Mouse (Mus musculus) forebrain, embryonic 16.5 days (tissue): ENCODE data around the gene Pdss2. TPM values are rescaled to one million over a fixed set of nuclear protein-coding genes. Genes with fewer than 3 reads are reported as not detected.
"Not testable (repeated sequence)": the region's sequence is repeated elsewhere in the genome, so short reads cannot be mapped to it uniquely, and the experiment has no call there.

ENCODE experiments used
- ATAC-seq: fragments of 200-750 bp; cut with Nextera tagmentation; 2 replicates; pipeline ENCODE4 v1.8.0; 2017; ENCODE audit warnings: mild to moderate bottlenecking, moderate library complexity
- H3K27ac ChIP-seq: fragments of 300-500 bp; sonication (generic); 2 replicates; pipeline ENCODE4 v1.5.1; 2014; ENCODE audit warnings: low read length, control low read depth
- H3K27me3 ChIP-seq: fragments of 300-500 bp; sonication (generic); replicated peaks from 2 replicates; pipeline ENCODE4 v1.6.1; 2014; ENCODE audit warnings: low read length; ENCODE audit not compliant: control insufficient read depth, insufficient read depth
- H3K36me3 ChIP-seq: fragments of 300-500 bp; sonication (generic); 2 replicates; pipeline ENCODE4 v1.6.1; 2014; ENCODE audit not compliant: control insufficient read depth, insufficient read depth
- H3K4me1 ChIP-seq: fragments of 300-500 bp; sonication (generic); replicated peaks from 2 replicates; pipeline ENCODE4 v1.6.1; 2014; ENCODE audit warnings: low read length; ENCODE audit not compliant: control insufficient read depth, insufficient read depth
- H3K4me2 ChIP-seq: fragments of 300-500 bp; sonication (generic); 2 replicates; pipeline ENCODE4 v1.6.1; 2014; ENCODE audit warnings: mild to moderate bottlenecking, low read length, control low read depth
- H3K4me3 ChIP-seq: fragments of 300-500 bp; sonication (generic); replicated peaks from 2 replicates; pipeline ENCODE4 v1.5.1; 2014; ENCODE audit warnings: mild to moderate bottlenecking, low read length, control low read depth
- H3K9ac ChIP-seq: fragments of 300-500 bp; sonication (generic); replicated peaks from 2 replicates; pipeline ENCODE4 v1.6.1; 2014; ENCODE audit warnings: low read depth, low read length, control low read depth
- H3K9me3 ChIP-seq: fragments of 300-500 bp; sonication (generic); 2 replicates; pipeline ENCODE4 v1.6.1; 2016; ENCODE audit warnings: low read length; ENCODE audit not compliant: control insufficient read depth
- WGBS: fragments of 180-500 bp; shearing (Covaris S2); extraction: QIAGEN DNeasy Blood & Tissue Kit; methylation state at CpG from one replicate; pipeline ENCODE4 v1.1.7; 2014; 5-methylcytosine and 5-hydroxymethylcytosine counted together
- polyA plus RNA-seq: library from polyadenylated mRNA; unstranded; fragments of >200 nt; fragmentation: Nextera tagmentation; extraction: Ambion mirVana; gene quantifications from 2 replicates; pipeline ENCODE4 v1.2.1, GENCODE M21; 2015

The Pdss2 gene
- polyA plus RNA-seq, 1 experiment from 2014 or later, result 17.7 TPM

DNA sequence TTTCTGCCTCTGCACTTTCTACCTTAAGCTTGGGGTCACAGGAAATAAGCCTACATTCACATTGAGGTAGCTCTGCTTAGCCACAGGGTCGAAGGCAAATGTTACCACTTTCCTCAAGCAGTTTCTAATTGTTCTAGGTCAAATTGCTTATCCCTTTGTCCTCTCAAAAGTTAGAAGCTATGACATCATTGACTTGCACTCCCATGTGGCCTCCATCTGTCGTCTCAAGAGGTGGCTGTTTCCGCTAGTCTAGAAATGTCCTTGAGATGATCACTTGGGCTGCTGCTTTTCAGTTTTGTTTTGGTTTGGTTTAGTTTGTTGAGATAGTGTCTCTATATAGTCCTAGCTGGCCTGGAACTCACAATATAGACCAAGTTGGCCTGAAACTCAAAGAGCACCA lies 13.7 kb downstream of the Pdss2 start:
- Histone ChIP-seq H3K4me3 (no peak overlapping the region), H3K9ac (no peak overlapping the region), H3K4me1 (no peaks in the 10 kb centered on the region), H3K36me3 (no peaks in the 10 kb centered on the region), H3K4me2 (no peak overlapping the region), H3K9me3 (no peaks in the 10 kb centered on the region; the same call in 1 of the 2 replicates), H3K27ac (no peak overlapping the region), H3K27me3 (no peaks in the 10 kb centered on the region)
- WGBS, result 77% methylated on average over 3 of the region's 3 CpGs
- ATAC-seq, result no peak

GRCm38 (mm10) chr10:43235758-43236669 lies 14.7 kb downstream of the Pdss2 start:
- no peak overlapping the region for H3K9ac ChIP-seq
- H3K4me1 ChIP-seq, result no peaks in the 10 kb centered on the region
- H3K27me3 ChIP-seq, result no peaks in the 10 kb centered on the region
- WGBS, result 92% methylated on average over 5 of the region's 5 CpGs
- H3K27ac ChIP-seq, result no peak overlapping the region
- no peaks in the 10 kb centered on the region; the same call in 1 of the 2 replicates for H3K9me3 ChIP-seq
- H3K36me3 ChIP-seq, result no peaks in the 10 kb centered on the region
- no peak for ATAC-seq
- no peak overlapping the region for H3K4me3 ChIP-seq
- H3K4me2 ChIP-seq, result no peak overlapping the region

- WGBS, result 57% methylated on average over 8 of the region's 8 CpGs
- no peaks in the 10 kb centered on the region; the same call in 1 of the 2 replicates for H3K9me3 ChIP-seq
- no peak overlapping the region for H3K9ac ChIP-seq
- H3K36me3 ChIP-seq, result no peaks in the 10 kb centered on the region
- peaks cover 7% of the 10 kb centered on the region; the same call in 1 of the 2 replicates for H3K4me1 ChIP-seq
- no peak overlapping the region for H3K4me3 ChIP-seq
- no peaks in the 10 kb centered on the region for H3K27me3 ChIP-seq
- ATAC-seq, result peak; percentile 68
- no peak overlapping the region for H3K27ac ChIP-seq
- no peak overlapping the region for H3K4me2 ChIP-seq
Measured at GRCm38 (mm10) chr10:43242215-43242614, 20.9 kb downstream of the Pdss2 start.

DNA sequence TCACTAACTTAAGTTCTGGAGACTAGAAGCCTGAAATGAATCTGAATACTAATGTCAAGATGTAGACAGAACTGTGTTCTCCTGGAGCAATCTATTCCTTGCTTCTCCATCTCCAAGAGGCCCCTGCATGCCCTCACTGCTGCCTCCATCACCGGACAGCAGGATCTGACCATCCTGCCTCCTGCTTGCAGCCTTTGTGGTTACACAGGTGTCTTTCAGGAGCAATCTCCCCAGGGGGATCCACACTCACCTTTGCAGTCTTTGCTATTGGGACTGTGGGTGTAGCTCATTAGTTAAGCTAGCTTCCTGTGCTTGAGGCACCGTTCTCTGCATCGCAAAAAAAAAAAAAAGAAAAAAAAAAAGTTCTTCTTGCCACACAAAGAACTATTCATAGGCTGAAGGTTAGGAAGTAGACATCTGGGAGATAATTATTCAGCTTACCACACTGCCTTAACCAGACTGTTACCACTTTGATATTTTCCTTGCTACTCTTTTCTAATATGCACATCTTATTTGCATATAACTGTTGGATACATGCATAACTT lies 23.0 kb downstream of the Pdss2 start:
- Histone ChIP-seq H3K9me3 (no peaks in the 10 kb centered on the region; the same call in 1 of the 2 replicates), H3K4me1 (peaks cover 7% of the 10 kb centered on the region; the same call in 1 of the 2 replicates), H3K4me3 (no peak overlapping the region), H3K4me2 (no peak overlapping the region), H3K9ac (no peak overlapping the region), H3K27me3 (no peaks in the 10 kb centered on the region), H3K36me3 (no peaks in the 10 kb centered on the region), H3K27ac (no peak overlapping the region)
- no peak for ATAC-seq
- 13% methylated on average over 3 of the region's 3 CpGs for WGBS

DNA sequence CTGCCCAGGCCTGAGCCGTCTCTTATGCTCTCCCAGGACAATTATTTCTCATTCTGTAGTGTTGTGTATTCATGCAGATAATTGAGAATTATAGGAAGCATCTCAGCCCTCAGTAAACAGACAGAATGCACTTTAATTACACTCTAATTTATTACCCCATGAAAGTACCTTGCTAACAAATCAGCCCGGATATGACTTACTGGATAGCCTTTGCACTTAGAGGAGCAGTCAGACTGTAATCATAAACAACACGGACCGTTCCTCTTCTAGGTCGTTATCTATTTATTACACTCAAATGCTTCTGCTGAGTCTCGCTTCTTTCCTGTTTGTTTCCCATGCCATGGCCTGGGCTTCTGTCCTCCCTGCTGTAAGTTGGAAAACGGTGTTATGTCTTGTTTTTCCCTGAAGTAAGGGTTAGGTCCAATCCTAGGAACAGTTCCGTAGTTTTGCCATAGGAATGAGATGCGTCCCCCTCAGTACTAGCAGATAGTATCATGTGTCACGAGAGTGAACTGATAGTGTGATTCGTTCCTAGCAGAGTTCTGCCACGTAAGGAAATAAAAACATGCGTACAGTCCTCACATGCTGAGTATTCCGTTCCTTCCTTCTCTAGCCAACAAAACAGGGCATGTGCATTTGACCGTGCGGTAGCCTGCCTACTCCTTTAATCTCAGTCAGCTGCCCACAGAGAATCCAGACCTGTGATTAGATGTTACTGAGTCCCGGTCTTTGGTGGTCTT lies 24.3 kb downstream of the Pdss2 start:
- Histone ChIP-seq H3K27ac (no peak overlapping the region), H3K9ac (no peak overlapping the region), H3K9me3 (no peaks in the 10 kb centered on the region), H3K36me3 (no peaks in the 10 kb centered on the region), H3K27me3 (no peaks in the 10 kb centered on the region), H3K4me3 (no peak overlapping the region), H3K4me2 (no peak overlapping the region), H3K4me1 (peaks cover 7% of the 10 kb centered on the region; the same call in 1 of the 2 replicates)
- 32% methylated on average over 17 of the region's 17 CpGs for WGBS
- ATAC-seq, result no peak

GRCm38 (mm10) chr10:43247994-43248393 lies 26.7 kb downstream of the Pdss2 start:
- Histone ChIP-seq H3K27ac (no peak overlapping the region), H3K4me3 (no peak overlapping the region), H3K9ac (no peak overlapping the region), H3K36me3 (no peaks in the 10 kb centered on the region), H3K4me2 (no peak overlapping the region), H3K9me3 (no peaks in the 10 kb centered on the region), H3K4me1 (peaks cover 7% of the 10 kb centered on the region; the same call in 1 of the 2 replicates), H3K27me3 (no peaks in the 10 kb centered on the region)
- no peak for ATAC-seq
- 31% methylated on average over 5 of the region's 5 CpGs for WGBS

DNA sequence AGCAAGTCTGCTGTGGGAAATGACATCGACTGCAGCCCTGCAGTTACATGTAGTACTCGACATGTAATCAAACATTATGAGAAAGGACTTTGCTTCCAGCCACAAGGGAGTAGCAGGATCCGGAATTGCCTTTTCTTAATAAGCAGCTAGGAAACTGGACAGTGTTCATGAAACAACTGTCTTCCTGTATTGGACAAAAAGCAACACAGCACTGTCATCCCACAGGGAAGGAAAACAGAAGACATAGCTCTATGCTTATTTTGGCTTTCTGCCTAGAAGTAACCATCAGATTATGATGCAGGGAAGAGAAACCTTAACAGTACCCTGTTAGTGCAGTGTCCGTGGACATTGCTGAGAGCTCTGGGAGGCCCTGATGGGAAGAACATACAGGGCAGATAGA lies 31.0 kb downstream of the Pdss2 start:
- no peak overlapping the region for H3K27ac ChIP-seq
- H3K4me1 ChIP-seq, result no peaks in the 10 kb centered on the region; the same call in 1 of the 2 replicates
- no peak overlapping the region for H3K4me3 ChIP-seq
- H3K27me3 ChIP-seq, result no peaks in the 10 kb centered on the region
- no peak overlapping the region for H3K9ac ChIP-seq
- ATAC-seq, result no peak
- 84% methylated on average over 4 of the region's 4 CpGs for WGBS
- no peaks in the 10 kb centered on the region for H3K36me3 ChIP-seq
- H3K9me3 ChIP-seq, result no peaks in the 10 kb centered on the region
- no peak overlapping the region for H3K4me2 ChIP-seq

GRCm38 (mm10) chr10:43256965-43257364 lies 35.7 kb downstream of the Pdss2 start:
- ATAC-seq, result not testable (repeated sequence)

GRCm38 (mm10) chr10:43257500-43257899 lies 36.2 kb downstream of the Pdss2 start:
- not testable (repeated sequence) for ATAC-seq, H3K9me3 ChIP-seq, H3K9ac ChIP-seq, H3K4me1 ChIP-seq, H3K4me3 ChIP-seq, H3K36me3 ChIP-seq, H3K27ac ChIP-seq, H3K27me3 ChIP-seq, H3K4me2 ChIP-seq
- WGBS, result 94% methylated on average over 8 of the region's 8 CpGs

More at GRCm38 (mm10) chr10:43256965-43257364, 35.7 kb downstream of the Pdss2 start:
- not testable (repeated sequence) for H3K9me3 ChIP-seq, H3K4me1 ChIP-seq, H3K27ac ChIP-seq, H3K36me3 ChIP-seq, H3K4me3 ChIP-seq, H3K27me3 ChIP-seq, H3K9ac ChIP-seq, H3K4me2 ChIP-seq
- no CpG with 5 or more reads among the region's 1 CpGs for WGBS
